9 mouse cellular contexts compared by ENCODE assay signal in genomic region chr4:138729018-138729703, GRCm38 (mm10). TPM values are rescaled to one million over a fixed set of nuclear protein-coding genes. Genes with fewer than 3 reads are reported as not detected.
DNase-seq lines count a peak whose midpoint lies in the region; ATAC-seq and TF ChIP-seq lines count a peak whose summit lies in the region.
"Had no signal": no experiment of that assay in that cellular context is flagged by ENCODE, and none has a peak within 500 bp of the region (broad histone marks: within the 10 kb centered on the region; RNA-seq: fewer than 3 reads in every experiment).

No protein-coding gene starts in this region.

- peaks cover 26% of the 10 kb centered on the region for H3K4me1 ChIP-seq in neural tube, embryonic 13.5 days (replicated peaks)
- H3K4me1 ChIP-seq in neural tube, embryonic 15.5 days = peaks cover 16% of the 10 kb centered on the region
- peaks cover 5% of the 10 kb centered on the region; the same call in 1 of the 2 replicates for H3K4me1 ChIP-seq in liver, postnatal 0 days (ENCODE audit: insufficient read depth)

- ATAC-seq in neural tube, embryonic 13.5 days (ENCODE audit: low read depth) = no peak
- no peak for ATAC-seq in neural tube, embryonic 15.5 days (ENCODE audit: low FRiP score)
- ATAC-seq in liver, postnatal 0 days = peak; percentile 25; the same call in 1 of the 2 replicates

- no peak for TF ChIP-seq CTCF in liver, postnatal 0 days (IDR thresholded peaks at IDR 0.05; ENCODE audit: low read depth)

- H3K36me3 ChIP-seq in neural tube, embryonic 13.5 days = no peaks in the 10 kb centered on the region
- H3K36me3 ChIP-seq in neural tube, embryonic 15.5 days = no peaks in the 10 kb centered on the region
- no peaks in the 10 kb centered on the region for H3K36me3 ChIP-seq in liver, postnatal 0 days (replicated peaks; ENCODE audit: insufficient read depth, low read length)

- WGBS in neural tube, embryonic 13.5 days = 30% methylated on average over 9 of the region's 9 CpGs
- WGBS in neural tube, embryonic 15.5 days = 30% methylated on average over 9 of the region's 9 CpGs
- WGBS in liver, postnatal 0 days (ENCODE audit: insufficient replicate concordance) = 46% methylated on average over 9 of the region's 9 CpGs

- H3K9me3 ChIP-seq in neural tube, embryonic 13.5 days = no peaks in the 10 kb centered on the region
- H3K9me3 ChIP-seq in neural tube, embryonic 15.5 days (replicated peaks) = no peaks in the 10 kb centered on the region
- no peaks in the 10 kb centered on the region for H3K9me3 ChIP-seq in liver, postnatal 0 days (ENCODE audit: low read length)

- H3K4me2 ChIP-seq in neural tube, embryonic 13.5 days = no peak overlapping the region
- H3K4me2 ChIP-seq in neural tube, embryonic 15.5 days = no peak overlapping the region
- no peak overlapping the region for H3K4me2 ChIP-seq in liver, postnatal 0 days (ENCODE audit: low read depth, low read length)

- peak; percentile 32 for DNase-seq in adrenal gland, postnatal 14 days
- no peak for DNase-seq in adrenal gland, adult 18-20 months (ENCODE audit: low spot score in 2 of 2)
- DNase-seq in liver, postnatal 0 days = no peak
- DNase-seq in yolk sac, embryonic 10.5 days (ENCODE audit: low spot score) = peak; percentile 18
- DNase-seq in cerebellum, adult 9-10 months = no peak
- no peak for DNase-seq in cerebellum, postnatal 36 days

- no peak overlapping the region for H3K4me3 ChIP-seq in neural tube, embryonic 13.5 days
- H3K4me3 ChIP-seq in neural tube, embryonic 15.5 days (replicated peaks) = no peak overlapping the region
- H3K4me3 ChIP-seq in liver, postnatal 0 days (ENCODE audit: low read depth, low read length) = no peak overlapping the region

- 0 out of 2 replicates have a peak overlapping the region, but pooled peaks have one; percentile 6 for H3K27ac ChIP-seq in neural tube, embryonic 13.5 days (replicated peaks)
- H3K27ac ChIP-seq in neural tube, embryonic 15.5 days (replicated peaks) = no peak overlapping the region
- H3K27ac ChIP-seq in liver, postnatal 0 days (ENCODE audit: low read depth) = no peak overlapping the region

- TF ChIP-seq EP300 in liver, postnatal 0 days (IDR thresholded peaks at IDR 0.05; ENCODE audit: low read depth) = peak; percentile 56; the same call in 1 of the 2 replicates

- H3K9ac ChIP-seq in neural tube, embryonic 13.5 days = no peak overlapping the region
- H3K9ac ChIP-seq in neural tube, embryonic 15.5 days (replicated peaks) = no peak overlapping the region
- H3K9ac ChIP-seq in liver, postnatal 0 days (replicated peaks) = no peak overlapping the region

- no peaks in the 10 kb centered on the region for H3K27me3 ChIP-seq in neural tube, embryonic 13.5 days
- H3K27me3 ChIP-seq in neural tube, embryonic 15.5 days (replicated peaks) = no peaks in the 10 kb centered on the region
- H3K27me3 ChIP-seq in liver, postnatal 0 days (ENCODE audit: insufficient read depth, low read length) = 0 out of 2 replicates have a peak, but pooled peaks cover 3% of the 10 kb centered on the region

RNA-seq across cellular contexts. Expression of gene Pla2g2c, which starts 4.6 kb away (rescaled TPM):
- not detected in 2 replicates for total RNA-seq in adrenal gland, postnatal 14 days (2021)
- total RNA-seq in adrenal gland, adult 18-20 months (2021) = under 1 TPM in 1 of 2 experiments, not detected in 1; 0.19 TPM
- polyA plus RNA-seq in neural tube, embryonic 13.5 days (2015; fragmentation: Nextera tagmentation; extraction: Ambion mirVana) = 0.39 and 0.84 TPM in 2 replicates
- 0.42 and 0.60 TPM in 2 replicates for polyA plus RNA-seq in neural tube, embryonic 15.5 days (2015; fragmentation: Nextera tagmentation; extraction: Ambion mirVana)
- not detected in 2 replicates for polyA plus RNA-seq in liver, postnatal 0 days (2015; fragmentation: Nextera tagmentation; extraction: Ambion mirVana)
- total RNA-seq: layer of hippocampus, postnatal 10 days had no signal

RNA-seq across cellular contexts. Expression of gene Ubxn10, which starts 7.8 kb away (rescaled TPM):
- 0.89 and 1.1 TPM in 2 replicates for total RNA-seq in adrenal gland, postnatal 14 days (2021)
- total RNA-seq in adrenal gland, adult 18-20 months (2021) = under 1 TPM; 0.70 to 0.99 TPM
- 1.9 and 2.6 TPM in 2 replicates for polyA plus RNA-seq in neural tube, embryonic 13.5 days (2015; fragmentation: Nextera tagmentation; extraction: Ambion mirVana)
- polyA plus RNA-seq in neural tube, embryonic 15.5 days (2015; fragmentation: Nextera tagmentation; extraction: Ambion mirVana) = 2.5 and 2.6 TPM in 2 replicates
- polyA plus RNA-seq in liver, postnatal 0 days (2015; fragmentation: Nextera tagmentation; extraction: Ambion mirVana) = 0.05 and 0.08 TPM in 2 replicates

RNA-seq across cellular contexts. Expression of gene Pla2g2f, which starts 28.3 kb away (rescaled TPM):
- total RNA-seq in adrenal gland, postnatal 14 days (2021) = 13.7 and 14.3 TPM in 2 replicates
- 10 to 100 TPM; 27.9 to 38.5 TPM for total RNA-seq in adrenal gland, adult 18-20 months (2021)
- polyA plus RNA-seq in neural tube, embryonic 13.5 days (2015; fragmentation: Nextera tagmentation; extraction: Ambion mirVana) = not detected in 2 replicates
- 0.23 TPM in 1 of 2 replicates, not detected in the other for polyA plus RNA-seq in neural tube, embryonic 15.5 days (2015; fragmentation: Nextera tagmentation; extraction: Ambion mirVana)
- not detected in 2 replicates for polyA plus RNA-seq in liver, postnatal 0 days (2015; fragmentation: Nextera tagmentation; extraction: Ambion mirVana)
- total RNA-seq: layer of hippocampus, postnatal 10 days had no signal

RNA-seq across cellular contexts. Expression of gene Pla2g2d, which starts 46.4 kb away (rescaled TPM):
- 1.1 and 10.7 TPM in 2 replicates for total RNA-seq in adrenal gland, postnatal 14 days (2021)
- 1 to 10 TPM; 1.3 to 2.5 TPM for total RNA-seq in adrenal gland, adult 18-20 months (2021)
- polyA plus RNA-seq in neural tube, embryonic 13.5 days (2015; fragmentation: Nextera tagmentation; extraction: Ambion mirVana) = 1.1 and 2.6 TPM in 2 replicates
- 0.72 and 1.5 TPM in 2 replicates for polyA plus RNA-seq in neural tube, embryonic 15.5 days (2015; fragmentation: Nextera tagmentation; extraction: Ambion mirVana)
- polyA plus RNA-seq in liver, postnatal 0 days (2015; fragmentation: Nextera tagmentation; extraction: Ambion mirVana) = 0.05 and 0.06 TPM in 2 replicates
- total RNA-seq: layer of hippocampus, postnatal 10 days had no signal

Comparison
In these comparisons a context has a peak if more than half of its experiments do, and no peak if none do; other contexts are left out.
1. DNase-seq: peak in adrenal gland, postnatal 14 days (single experiment) and yolk sac, embryonic 10.5 days (single experiment); none in adrenal gland, adult 18-20 months (0 of 2), liver, postnatal 0 days (single experiment), cerebellum, adult 9-10 months (single experiment) and cerebellum, postnatal 36 days (0 of 2).